Mouse (Mus musculus): ENCODE results near the gene Gltp. TPM values are rescaled to one million over a fixed set of nuclear protein-coding genes. Genes with fewer than 3 reads are reported as not detected.
A peak's percentile ranks its signal among the peaks of the same experiment; 100 is the strongest.

The Gltp gene
- polyA plus RNA-seq, 1 experiment from 2014 or later, result 23.8 TPM

DNA sequence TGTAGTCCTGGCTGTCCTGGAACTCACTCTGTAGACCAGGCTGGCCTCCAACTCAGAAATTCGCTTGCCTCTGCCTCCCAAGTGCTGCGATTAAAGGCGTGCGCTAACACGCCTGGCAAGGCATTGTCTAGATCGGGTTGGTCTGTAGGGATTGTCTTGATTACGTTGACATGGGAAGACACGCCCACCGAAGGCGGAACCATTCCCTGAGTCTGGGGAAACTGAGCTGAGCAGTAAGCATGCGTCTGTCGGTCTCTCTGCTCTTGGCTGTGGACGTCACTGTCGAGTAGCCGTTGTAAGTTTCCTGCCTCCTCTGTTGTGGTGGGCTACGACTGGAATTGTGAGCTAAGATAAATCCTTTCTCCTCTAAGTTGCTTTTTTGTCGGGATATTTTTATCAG is 6.2 kb upstream of the Gltp start:
- no peaks in the 10 kb centered on the region for H3K9me3 ChIP-seq (ENCODE audit: low read length)
- no peak for DNase-seq

DNA sequence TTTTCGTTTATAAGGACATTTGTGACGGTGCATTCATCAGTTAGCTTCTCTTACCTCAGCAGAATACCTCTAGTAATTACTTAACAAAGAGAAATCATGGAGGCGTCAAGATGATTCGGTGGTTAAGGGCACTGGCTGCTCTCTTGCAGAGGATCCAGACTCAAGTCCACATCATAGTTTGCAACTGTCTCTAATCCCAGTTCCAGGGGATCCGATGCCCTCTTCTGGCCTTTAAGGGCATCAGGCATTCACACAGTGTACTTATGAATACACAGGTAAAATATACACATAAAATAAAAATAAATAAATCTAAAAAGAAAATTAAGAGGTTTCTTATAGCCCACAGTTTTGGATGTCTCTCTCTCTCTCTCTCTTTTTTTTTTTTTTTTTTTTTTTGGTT is 5.0 kb upstream of the Gltp start:
- no peaks in the 10 kb centered on the region for H3K9me3 ChIP-seq (ENCODE audit: low read length)
- TF ChIP-seq CTCF (IDR thresholded peaks at IDR 0.05; ENCODE audit: low read depth), result peak; percentile 32; the same call in 1 of the 2 replicates
- TF ChIP-seq EP300 (IDR thresholded peaks at IDR 0.05; ENCODE audit: low read depth), result no peak
- no peak overlapping the region for H3K4me2 ChIP-seq (ENCODE audit: low read depth, low read length)
- ATAC-seq, result no peak
- no peak overlapping the region for H3K9ac ChIP-seq (replicated peaks)
- H3K4me3 ChIP-seq (ENCODE audit: low read depth, low read length), result no peak overlapping the region
- 62% methylated on average over 5 of the region's 5 CpGs for WGBS (ENCODE audit: insufficient replicate concordance)
- H3K36me3 ChIP-seq (replicated peaks; ENCODE audit: insufficient read depth, low read length), result no peaks in the 10 kb centered on the region
- no peak for DNase-seq
- 0 out of 2 replicates have a peak, but pooled peaks cover 3% of the 10 kb centered on the region for H3K27me3 ChIP-seq (ENCODE audit: insufficient read depth, low read length)
- H3K27ac ChIP-seq (ENCODE audit: low read depth), result no peak overlapping the region
- peaks cover 4% of the 10 kb centered on the region for H3K4me1 ChIP-seq (ENCODE audit: insufficient read depth)

More for the DNA sequence above, 6.2 kb upstream of the Gltp start:
- Histone ChIP-seq H3K4me1 (ENCODE audit: insufficient read depth) (no peaks in the 10 kb centered on the region), H3K4me2 (ENCODE audit: low read depth, low read length) (no peak overlapping the region), H3K27ac (ENCODE audit: low read depth) (no peak overlapping the region), H3K27me3 (ENCODE audit: insufficient read depth, low read length) (0 out of 2 replicates have a peak, but pooled peaks cover under 1% of the 10 kb centered on the region), H3K36me3 (replicated peaks; ENCODE audit: insufficient read depth, low read length) (no peaks in the 10 kb centered on the region), H3K4me3 (ENCODE audit: low read depth, low read length) (no peak overlapping the region), H3K9ac (replicated peaks) (no peak overlapping the region)
- TF ChIP-seq EP300 (IDR thresholded peaks at IDR 0.05; ENCODE audit: low read depth) (no peak), CTCF (IDR thresholded peaks at IDR 0.05; ENCODE audit: low read depth) (no peak)
- 74% methylated on average over 17 of the region's 17 CpGs for WGBS (ENCODE audit: insufficient replicate concordance)
- no peak for ATAC-seq

DNA sequence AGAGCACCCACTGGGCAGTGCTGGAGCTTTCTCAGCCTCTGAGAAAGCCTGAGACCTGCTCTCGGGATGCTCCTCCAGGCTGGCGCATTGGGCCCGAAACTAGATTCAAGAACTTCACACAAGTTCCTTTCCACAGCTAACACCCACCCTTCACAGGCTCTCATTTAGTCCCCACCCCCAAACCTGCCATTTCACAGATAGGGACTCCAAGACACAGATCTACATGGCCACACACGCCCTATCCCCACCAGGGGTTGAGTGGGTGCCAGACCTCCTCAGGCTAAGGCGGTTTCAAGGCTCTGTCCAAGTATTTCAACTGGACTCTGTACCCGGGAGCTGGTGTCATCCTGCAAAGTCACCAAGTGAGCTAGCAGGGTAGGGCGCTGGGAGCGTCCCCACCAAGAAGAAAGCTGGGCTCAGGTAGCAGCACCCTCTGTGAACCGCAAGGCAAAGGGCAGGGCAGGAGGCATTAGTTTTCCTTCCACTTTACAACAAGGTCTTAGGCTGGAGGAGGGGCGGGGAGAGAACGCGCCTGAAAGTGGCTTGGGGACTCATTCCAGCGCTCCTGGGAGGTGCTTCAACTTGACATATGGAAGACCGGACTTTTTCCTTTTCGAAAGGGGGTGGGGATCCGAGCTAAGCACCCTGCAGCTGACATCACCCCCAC is 951 bp downstream of the Gltp start:
- 20% methylated on average over 16 of the region's 16 CpGs for WGBS (ENCODE audit: insufficient replicate concordance)

DNA sequence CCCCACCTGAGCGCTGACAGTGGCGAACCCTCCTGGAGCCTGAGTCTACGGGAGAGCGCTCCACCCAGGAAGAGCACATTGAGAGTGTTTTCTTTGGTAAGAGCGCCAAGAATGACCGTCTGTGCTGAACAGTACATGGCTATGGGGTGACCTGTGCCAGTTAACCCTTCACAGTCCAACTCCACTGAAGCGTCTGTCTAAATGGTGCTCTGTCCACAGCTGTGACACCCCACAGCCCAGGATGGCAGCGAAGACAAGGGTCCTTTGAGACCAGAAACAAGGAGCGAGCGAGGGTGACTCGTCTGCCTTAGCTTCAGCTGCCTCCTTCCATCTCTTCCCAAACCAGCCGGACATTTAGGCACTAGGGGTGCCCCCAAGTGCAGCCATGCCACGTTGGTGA is 2.1 kb downstream of the Gltp start:
- Histone ChIP-seq H3K36me3 (replicated peaks; ENCODE audit: insufficient read depth, low read length) (no peaks in the 10 kb centered on the region), H3K9ac (replicated peaks) (no peak overlapping the region), H3K4me1 (ENCODE audit: insufficient read depth) (peaks cover 17% of the 10 kb centered on the region), H3K9me3 (ENCODE audit: low read length) (no peaks in the 10 kb centered on the region), H3K4me3 (ENCODE audit: low read depth, low read length) (no peak overlapping the region), H3K4me2 (ENCODE audit: low read depth, low read length) (no peak overlapping the region), H3K27ac (ENCODE audit: low read depth) (no peak overlapping the region), H3K27me3 (ENCODE audit: insufficient read depth, low read length) (0 out of 2 replicates have a peak, but pooled peaks cover 3% of the 10 kb centered on the region)
- 86% methylated on average over 13 of the region's 13 CpGs for WGBS (ENCODE audit: insufficient replicate concordance)
- DNase-seq (no peak), ATAC-seq (no peak)
- no peak for TF ChIP-seq EP300 (IDR thresholded peaks at IDR 0.05; ENCODE audit: low read depth)
- no peak for TF ChIP-seq CTCF (IDR thresholded peaks at IDR 0.05; ENCODE audit: low read depth)

More for the DNA sequence above, 951 bp downstream of the Gltp start:
- TF ChIP-seq EP300 (IDR thresholded peaks at IDR 0.05; ENCODE audit: low read depth) (no peak), CTCF (IDR thresholded peaks at IDR 0.05; ENCODE audit: low read depth) (no peak)
- Histone ChIP-seq H3K9me3 (ENCODE audit: low read length) (no peaks in the 10 kb centered on the region), H3K9ac (replicated peaks) (peak overlapping the region; percentile 74), H3K27ac (ENCODE audit: low read depth) (no peak overlapping the region), H3K4me2 (ENCODE audit: low read depth, low read length) (peak overlapping the region; percentile 94), H3K4me3 (ENCODE audit: low read depth, low read length) (peak overlapping the region; percentile 70), H3K4me1 (ENCODE audit: insufficient read depth) (peaks cover 17% of the 10 kb centered on the region), H3K27me3 (ENCODE audit: insufficient read depth, low read length) (0 out of 2 replicates have a peak, but pooled peaks cover 3% of the 10 kb centered on the region), H3K36me3 (replicated peaks; ENCODE audit: insufficient read depth, low read length) (no peaks in the 10 kb centered on the region)
- no peak for ATAC-seq
- DNase-seq, result peak; percentile 42

DNA sequence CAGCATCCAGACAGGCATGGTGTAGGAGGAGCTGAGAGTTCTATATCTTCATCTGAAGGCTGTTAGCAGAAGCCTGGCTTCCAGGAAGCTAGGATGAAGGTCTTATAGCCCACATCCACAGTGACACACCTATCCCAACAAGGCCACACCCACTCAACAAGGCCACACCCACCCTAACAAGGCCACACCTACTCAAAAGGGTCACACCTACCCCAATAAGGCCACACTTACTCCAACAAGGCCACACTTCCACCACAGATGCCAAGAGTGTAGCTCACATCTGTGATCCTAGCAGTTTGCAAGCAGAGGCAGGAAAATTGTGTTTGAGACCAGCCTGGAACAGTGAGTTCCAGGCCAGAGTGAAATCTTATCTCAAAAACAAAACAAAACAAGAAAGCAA is 2.9 kb downstream of the Gltp start:
- no peak overlapping the region for H3K4me2 ChIP-seq (ENCODE audit: low read depth, low read length)
- no peak overlapping the region for H3K27ac ChIP-seq (ENCODE audit: low read depth)
- no peaks in the 10 kb centered on the region for H3K36me3 ChIP-seq (replicated peaks; ENCODE audit: insufficient read depth, low read length)
- ATAC-seq (no peak), DNase-seq (no peak)
- no peak overlapping the region for H3K9ac ChIP-seq (replicated peaks)
- no peak overlapping the region for H3K4me3 ChIP-seq (ENCODE audit: low read depth, low read length)
- H3K9me3 ChIP-seq (ENCODE audit: low read length), result no peaks in the 10 kb centered on the region
- 0 out of 2 replicates have a peak, but pooled peaks cover 3% of the 10 kb centered on the region for H3K27me3 ChIP-seq (ENCODE audit: insufficient read depth, low read length)
- TF ChIP-seq EP300 (IDR thresholded peaks at IDR 0.05; ENCODE audit: low read depth) (no peak), CTCF (IDR thresholded peaks at IDR 0.05; ENCODE audit: low read depth) (no peak)
- H3K4me1 ChIP-seq (ENCODE audit: insufficient read depth), result peaks cover 17% of the 10 kb centered on the region

DNA sequence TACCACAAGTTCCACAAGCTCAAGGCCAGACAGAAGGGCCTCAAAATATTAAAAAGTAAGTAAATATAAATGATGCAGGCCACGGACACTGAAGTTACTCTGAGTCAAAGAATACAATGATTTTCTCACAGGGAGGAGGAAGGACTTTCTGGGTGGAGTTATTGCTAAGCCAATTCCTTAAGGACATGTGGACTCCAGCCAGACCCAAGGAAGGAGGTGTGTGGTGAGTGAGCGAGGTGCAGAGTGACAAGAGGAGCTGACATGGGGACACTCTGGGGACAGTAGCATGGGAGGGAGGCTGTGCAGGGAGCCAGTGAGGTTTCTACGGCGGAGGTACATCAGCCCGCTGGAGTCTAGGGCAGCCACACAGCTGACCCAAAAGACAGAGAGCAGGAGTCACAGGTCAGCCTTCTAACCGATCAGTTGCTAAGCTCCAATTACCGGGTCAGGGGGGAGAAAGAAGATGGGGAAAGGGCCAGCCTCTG is 4.0 kb downstream of the Gltp start:
- no peak overlapping the region for H3K4me2 ChIP-seq (ENCODE audit: low read depth, low read length)
- no peaks in the 10 kb centered on the region for H3K9me3 ChIP-seq (ENCODE audit: low read length)
- H3K9ac ChIP-seq (replicated peaks), result no peak overlapping the region
- ATAC-seq (no peak), DNase-seq (no peak)
- no peak overlapping the region for H3K27ac ChIP-seq (ENCODE audit: low read depth)
- no peak for TF ChIP-seq EP300 (IDR thresholded peaks at IDR 0.05; ENCODE audit: low read depth)
- no peak for TF ChIP-seq CTCF (IDR thresholded peaks at IDR 0.05; ENCODE audit: low read depth)
- WGBS (ENCODE audit: insufficient replicate concordance), result 78% methylated on average over 7 of the region's 7 CpGs
- peaks cover 17% of the 10 kb centered on the region for H3K4me1 ChIP-seq (ENCODE audit: insufficient read depth)
- no peaks in the 10 kb centered on the region for H3K36me3 ChIP-seq (replicated peaks; ENCODE audit: insufficient read depth, low read length)
- no peaks in the 10 kb centered on the region for H3K27me3 ChIP-seq (ENCODE audit: insufficient read depth, low read length)
- no peak overlapping the region for H3K4me3 ChIP-seq (ENCODE audit: low read depth, low read length)

All from liver, postnatal 0 days (tissue).